Mouse (Mus musculus) CH12.LX (cell line): Measurements from ENCODE around the gene Fuk. TPM values are rescaled to one million over a fixed set of nuclear protein-coding genes. Genes with fewer than 3 reads are reported as not detected.

Experiments
- DNase-seq: peaks from one replicate; pipeline ENCODE4 v3.0.0-alpha.2; 2013; ENCODE audit errors: extremely low read depth
- H3K27ac ChIP-seq: 2 replicates; pipeline ENCODE4 v1.5.1; 2012; ENCODE audit warnings: low read depth, mild to moderate bottlenecking, control low read depth, moderate library complexity; ENCODE audit not compliant: insufficient read depth
- H3K27me3 ChIP-seq: replicated peaks from 2 replicates; pipeline ENCODE3; 2012; ENCODE audit warnings: inconsistent platforms
- H3K36me3 ChIP-seq, 2 experiments: replicated peaks in 1 of 2; 2 replicates each; pipeline versions ENCODE3 to v1.6.1; 2012; ENCODE audit warnings: inconsistent platforms in 1 of 2, low read length in 1 of 2, mild to moderate bottlenecking in 1 of 2, mixed read lengths in 1 of 2, moderate library complexity in 1 of 2; ENCODE audit not compliant: control insufficient read depth in 1 of 2, insufficient read depth in 1 of 2
- H3K4me1 ChIP-seq, 2 experiments: 2 replicates each; pipeline ENCODE4 v1.6.1; 2012; ENCODE audit warnings: inconsistent platforms in 1 of 2, moderate library complexity in 1 of 2; ENCODE audit not compliant: insufficient read depth in 2 of 2, control insufficient read depth in 1 of 2
- H3K4me2 ChIP-seq: 2 replicates; pipeline ENCODE4 v1.6.1; 2012; ENCODE audit warnings: low read depth, mild to moderate bottlenecking, control low read depth; ENCODE audit not compliant: poor library complexity, insufficient read depth, severe bottlenecking
- H3K4me3 ChIP-seq, 3 experiments: fragments of 150-350 bp in 1 of 3; sonication (generic) in 1 of 3; replicated peaks in 1 of 3; 2 replicates each; pipeline versions ENCODE3 to v1.5.1; 2011 to 2012; ENCODE audit warnings: low read depth in 2 of 3, low read length in 2 of 3, mild to moderate bottlenecking in 2 of 3, moderate library complexity in 2 of 3, control low read depth in 1 of 3, improper control_type of control experiment in 1 of 3, inconsistent platforms in 1 of 3, mixed read lengths in 1 of 3; ENCODE audit not compliant: poor library complexity in 1 of 3
- H3K79me2 ChIP-seq: replicated peaks from 2 replicates; pipeline ENCODE4 v1.6.1; 2012; ENCODE audit warnings: mild to moderate bottlenecking, moderate library complexity; ENCODE audit not compliant: control insufficient read depth, poor library complexity, insufficient read depth, severe bottlenecking; ENCODE audit errors: extremely low read depth
- H3K9ac ChIP-seq: 2 replicates; pipeline ENCODE4 v1.6.1; 2012; ENCODE audit warnings: low read depth, mild to moderate bottlenecking, control low read depth, moderate library complexity; ENCODE audit not compliant: insufficient read depth
- H3K9me3 ChIP-seq: replicated peaks from 2 replicates; pipeline ENCODE3; 2012; ENCODE audit warnings: low read length, inconsistent platforms, mixed read lengths
- BHLHE40 ChIP-seq: IDR thresholded peaks from 2 replicates; pipeline ENCODE4 v1.6.1; 2011; ENCODE audit warnings: mild to moderate bottlenecking, low read depth, low read length, improper control_type of control experiment
- CTCF ChIP-seq, 2 experiments: IDR thresholded peaks in 1 of 2; conservative IDR thresholded peaks in 1 of 2; 2 replicates each; pipeline ENCODE4 v1.5.1; 2011 to 2012; ENCODE audit warnings: low read depth in 2 of 2, low read length in 2 of 2, improper control_type of control experiment in 1 of 2, inconsistent platforms in 1 of 2, mild to moderate bottlenecking in 1 of 2, moderate library complexity in 1 of 2
- E2F4 ChIP-seq: IDR thresholded peaks from 2 replicates; pipeline ENCODE4 v1.6.1; 2011; ENCODE audit warnings: low read depth, low read length, improper control_type of control experiment; ENCODE audit not compliant: insufficient replicate concordance
- EP300 ChIP-seq: IDR thresholded peaks from 2 replicates; pipeline ENCODE4 v1.6.1; 2011; ENCODE audit warnings: low read length, improper control_type of control experiment
- ETS1 ChIP-seq: conservative IDR thresholded peaks from 2 replicates; pipeline ENCODE4 v1.6.1; 2012; ENCODE audit warnings: low read depth, mild to moderate bottlenecking, inconsistent platforms, low read length, improper control_type of control experiment, moderate library complexity
- GABPA ChIP-seq: IDR thresholded peaks from 2 replicates; pipeline ENCODE4 v1.6.1; 2012; ENCODE audit warnings: low read depth, low read length, improper control_type of control experiment, inconsistent platforms; ENCODE audit not compliant: insufficient replicate concordance
- JUND ChIP-seq: conservative IDR thresholded peaks from 2 replicates; pipeline ENCODE4 v1.6.1; 2011; ENCODE audit warnings: low read depth, low read length, improper control_type of control experiment
- MAFK ChIP-seq: IDR thresholded peaks from 2 replicates; pipeline ENCODE4 v1.6.1; 2011; ENCODE audit warnings: low read length, improper control_type of control experiment; ENCODE audit not compliant: insufficient replicate concordance
- MAX ChIP-seq: IDR thresholded peaks from 2 replicates; pipeline ENCODE4 v1.6.1; 2011; ENCODE audit warnings: low read length, improper control_type of control experiment
- MEF2A ChIP-seq: IDR thresholded peaks from 2 replicates; pipeline ENCODE4 v1.6.1; 2014; ENCODE audit warnings: low read depth, mild to moderate bottlenecking, inconsistent platforms, low read length, improper control_type of control experiment, borderline replicate concordance
- SIN3A ChIP-seq: IDR thresholded peaks from 2 replicates; pipeline ENCODE4 v1.6.1; 2012; ENCODE audit warnings: low read length, improper control_type of control experiment, inconsistent platforms
- TBP ChIP-seq: conservative IDR thresholded peaks from 2 replicates; pipeline ENCODE4 v1.6.1; 2011; ENCODE audit warnings: low read depth, low read length, improper control_type of control experiment
- ZNF384 ChIP-seq: IDR thresholded peaks from 2 replicates; pipeline ENCODE4 v1.6.1; 2012; ENCODE audit warnings: low read depth, low read length, improper control_type of control experiment, inconsistent platforms
- dilution Hi-C: fragments of 300-500 bp; cut with MboI; formaldehyde crosslinking; loops from 2 replicates; pipeline ENCODE4 v1.14.3; 2020; ENCODE audit warnings: low sequenced_read_pairs; ENCODE audit not compliant: extremely low pct_unique_long_range_greater_than_20kb, extremely low pct_ligation_motif_present
- in situ Hi-C: fragments of 300-500 bp; cut with MboI; formaldehyde crosslinking; loops from 3 replicates; pipeline ENCODE4 v1.14.3; 2019; ENCODE audit warnings: low sequenced_read_pairs, low pct_ligation_motif_present, low pct_unique_long_range_greater_than_20kb, mixed read lengths
- polyA plus RNA-seq: library from polyadenylated mRNA; unstranded; fragments of >175 nt; gene quantifications from 2 replicates; pipeline ENCODE4 v1.2.1, GENCODE M21; 2012; ENCODE audit warnings: low read depth; ENCODE audit not compliant: insufficient read length
- total RNA-seq, 2 experiments: library from RNA; depleted of rRNA; stranded (reverse); fragments of 300-350 nt in 1 of 2; fragments of >200 nt in 1 of 2; gene quantifications; 2 replicates each; pipeline ENCODE4 v1.2.3; 2012 to 2014

Fuk gene
- total and polyA plus RNA-seq, 3 experiments, result 6.4 to 14.4 (median 6.8) TPM

GRCm38 (mm10) chr8:110917415-110917814, 15.1 kb upstream of the Fuk start:
- Histone ChIP-seq H3K4me2 (no peak overlapping the region), H3K4me3 (no peak overlapping the region), H3K4me1 (peaks cover 3 to 44% of the 10 kb centered on the region in 2 experiments), H3K27me3 (no peaks in the 10 kb centered on the region), H3K27ac (no peak overlapping the region)
- DNase-seq, result no peak
- dilution Hi-C loops (no loop called here), in situ Hi-C loops (no loop called here)
- TF ChIP-seq MEF2A (no peak), BHLHE40 (no peak), ETS1 (0 out of 2 replicates have a peak, but pooled peaks have one; percentile 26), TBP (no peak), EP300 (no peak), E2F4 (no peak), ZNF384 (peak; percentile 89), MAFK (0 out of 2 replicates have a peak, but pooled peaks have one; percentile 33), SIN3A (no peak), MAX (no peak), GABPA (no peak)
- TF ChIP-seq, all 38 proteins: peak for 3
- peaks cover 1% of the 10 kb centered on the region for H3K9me3 ChIP-seq
- H3K9ac ChIP-seq, result no peak overlapping the region
- peaks cover 27% of the 10 kb centered on the region for H3K79me2 ChIP-seq
- peaks cover 1 to 6% of the 10 kb centered on the region in 2 experiments for H3K36me3 ChIP-seq

- H3K4me3 ChIP-seq, result no peak overlapping the region
- H3K4me2 ChIP-seq, result no peak overlapping the region
- in situ Hi-C loops, result no loop called here
Measured at GRCm38 (mm10) chr8:110911576-110912570, 9.6 kb upstream of the Fuk start.

More at GRCm38 (mm10) chr8:110911576-110912570, 9.6 kb upstream of the Fuk start:
- TF ChIP-seq CTCF (conservative IDR thresholded peaks at IDR 0.05 in 1 of 2, IDR thresholded peaks at IDR 0.05 in 1 of 2; ENCODE audit: low read depth in 2 of 2, low read length in 2 of 2) (peak in 1 of 2 experiments; percentile 26; a peak in 1 of 4 replicates), JUND (no peak), EP300 (no peak; the same call in 1 of the 2 replicates)
- TF ChIP-seq, all 38 proteins: peak for 1
- H3K4me1 ChIP-seq, result peaks cover 3 to 17% of the 10 kb centered on the region in 2 experiments; a peak in 2 of 4 replicates
- no peaks in the 10 kb centered on the region for H3K79me2 ChIP-seq
- H3K27ac ChIP-seq, result no peak overlapping the region
- DNase-seq, result no peak
- H3K9me3 ChIP-seq, result no peaks in the 10 kb centered on the region
- no peaks in the 10 kb centered on the region for H3K27me3 ChIP-seq
- no peaks in the 10 kb centered on the region for H3K36me3 ChIP-seq
- H3K9ac ChIP-seq, result no peak overlapping the region
- dilution Hi-C loops, result no loop called here
